Mouse (Mus musculus) neural tube, embryonic 14.5 days (tissue): ENCODE measurements around the gene Exoc3l2. TPM values are rescaled to one million over a fixed set of nuclear protein-coding genes. Genes with fewer than 3 reads are reported as not detected.

ENCODE experiments used
- ATAC-seq: fragments of 200-750 bp; cut with Nextera tagmentation; 2 replicates; pipeline ENCODE4 v1.8.0; 2017; ENCODE audit warnings: low read depth, mild to moderate bottlenecking, moderate TSS enrichment, moderate library complexity
- H3K27ac ChIP-seq: fragments of 300-500 bp; sonication (generic); 2 replicates; pipeline ENCODE4 v1.5.1; 2014; ENCODE audit warnings: low read depth, mild to moderate bottlenecking, control low read depth, low read length, moderate library complexity, mixed read lengths
- H3K27me3 ChIP-seq: fragments of 300-500 bp; sonication (generic); 2 replicates; pipeline ENCODE4 v1.6.1; 2014; ENCODE audit warnings: low read length; ENCODE audit not compliant: control insufficient read depth, insufficient read depth
- H3K36me3 ChIP-seq: fragments of 300-500 bp; sonication (generic); 2 replicates; pipeline ENCODE4 v1.6.1; 2014; ENCODE audit warnings: low read length, mixed read lengths; ENCODE audit not compliant: control insufficient read depth, insufficient read depth
- H3K4me1 ChIP-seq: fragments of 300-500 bp; sonication (generic); 2 replicates; pipeline ENCODE4 v1.6.1; 2014; ENCODE audit warnings: low read length; ENCODE audit not compliant: control insufficient read depth, insufficient read depth
- H3K4me2 ChIP-seq: fragments of 300-500 bp; sonication (generic); 2 replicates; pipeline ENCODE4 v1.6.1; 2014; ENCODE audit warnings: mild to moderate bottlenecking, low read depth, low read length, control low read depth
- H3K4me3 ChIP-seq: fragments of 300-500 bp; sonication (generic); 2 replicates; pipeline ENCODE4 v1.5.1; 2014; ENCODE audit warnings: low read depth, low read length, control low read depth, mixed read lengths
- H3K9ac ChIP-seq: fragments of 300-500 bp; sonication (generic); replicated peaks from 2 replicates; pipeline ENCODE4 v1.6.1; 2014; ENCODE audit warnings: low read depth, mild to moderate bottlenecking, control low read depth, low read length, mixed read lengths
- H3K9me3 ChIP-seq: fragments of 300-500 bp; sonication (generic); 2 replicates; pipeline ENCODE4 v1.6.1; 2016; ENCODE audit warnings: low read length; ENCODE audit not compliant: control insufficient read depth
- WGBS: fragments of 180-500 bp; shearing (Covaris S2); extraction: QIAGEN DNeasy Blood & Tissue Kit; methylation state at CpG from one replicate; pipeline ENCODE4 v1.1.7; 2014; 5-methylcytosine and 5-hydroxymethylcytosine counted together
- polyA plus RNA-seq: library from polyadenylated mRNA; unstranded; fragments of >200 nt; fragmentation: Nextera tagmentation; extraction: Ambion mirVana; gene quantifications from 2 replicates; pipeline ENCODE4 v1.2.1, GENCODE M21; 2014

Exoc3l2 gene
- polyA plus RNA-seq, 1 experiment from 2014 or later: 0.71 TPM

GRCm38 (mm10) chr7:19427999-19428650 is 35.0 kb upstream of the Exoc3l2 start:
- no peaks in the 10 kb centered on the region for H3K9me3 ChIP-seq
- no peaks in the 10 kb centered on the region for H3K4me1 ChIP-seq
- 61% methylated on average over 15 of the region's 15 CpGs for WGBS
- H3K27ac ChIP-seq: no peak overlapping the region
- no peak overlapping the region for H3K4me2 ChIP-seq
- no peak overlapping the region for H3K9ac ChIP-seq
- no peak overlapping the region for H3K4me3 ChIP-seq
- ATAC-seq: no peak
- H3K36me3 ChIP-seq: peaks cover 64% of the 10 kb centered on the region
- no peaks in the 10 kb centered on the region for H3K27me3 ChIP-seq

GRCm38 (mm10) chr7:19429726-19430125 is 33.4 kb upstream of the Exoc3l2 start:
- Histone ChIP-seq H3K9me3 (no peaks in the 10 kb centered on the region), H3K4me2 (no peak overlapping the region), H3K9ac (no peak overlapping the region), H3K36me3 (peaks cover 78% of the 10 kb centered on the region), H3K27ac (no peak overlapping the region), H3K4me1 (no peaks in the 10 kb centered on the region), H3K4me3 (no peak overlapping the region), H3K27me3 (no peaks in the 10 kb centered on the region)
- WGBS: 77% methylated on average over 8 of the region's 8 CpGs
- no peak for ATAC-seq

GRCm38 (mm10) chr7:19430402-19430801 is 32.7 kb upstream of the Exoc3l2 start:
- no peaks in the 10 kb centered on the region for H3K27me3 ChIP-seq

GRCm38 (mm10) chr7:19432475-19432874 is 30.7 kb upstream of the Exoc3l2 start:
- no peak overlapping the region for H3K9ac ChIP-seq
- 100% methylated on average over 2 of the region's 2 CpGs for WGBS
- H3K27ac ChIP-seq: no peak overlapping the region
- no peak for ATAC-seq
- H3K36me3 ChIP-seq: peaks cover 69% of the 10 kb centered on the region
- H3K27me3 ChIP-seq: no peaks in the 10 kb centered on the region
- H3K4me1 ChIP-seq: no peaks in the 10 kb centered on the region
- H3K9me3 ChIP-seq: no peaks in the 10 kb centered on the region
- no peak overlapping the region for H3K4me3 ChIP-seq
- H3K4me2 ChIP-seq: no peak overlapping the region

More at GRCm38 (mm10) chr7:19430402-19430801, 32.7 kb upstream of the Exoc3l2 start:
- Histone ChIP-seq H3K9ac (no peak overlapping the region), H3K27ac (no peak overlapping the region), H3K4me2 (no peak overlapping the region), H3K4me1 (no peaks in the 10 kb centered on the region), H3K36me3 (peaks cover 75% of the 10 kb centered on the region), H3K9me3 (no peaks in the 10 kb centered on the region), H3K4me3 (no peak overlapping the region)
- 94% methylated on average over 6 of the region's 6 CpGs for WGBS
- ATAC-seq: no peak

GRCm38 (mm10) chr7:19436276-19436675 is 26.9 kb upstream of the Exoc3l2 start:
- WGBS: 93% methylated on average over 2 of the region's 2 CpGs
- no peak overlapping the region for H3K4me3 ChIP-seq
- H3K36me3 ChIP-seq: peaks cover 57% of the 10 kb centered on the region
- no peaks in the 10 kb centered on the region for H3K9me3 ChIP-seq
- H3K9ac ChIP-seq: no peak overlapping the region
- H3K4me2 ChIP-seq: no peak overlapping the region
- no peak for ATAC-seq
- no peaks in the 10 kb centered on the region for H3K4me1 ChIP-seq
- no peak overlapping the region for H3K27ac ChIP-seq
- no peaks in the 10 kb centered on the region for H3K27me3 ChIP-seq

- Histone ChIP-seq H3K9ac (no peak overlapping the region), H3K4me1 (no peaks in the 10 kb centered on the region), H3K4me3 (no peak overlapping the region), H3K9me3 (no peaks in the 10 kb centered on the region), H3K27ac (no peak overlapping the region), H3K36me3 (peaks cover 49% of the 10 kb centered on the region), H3K27me3 (no peaks in the 10 kb centered on the region), H3K4me2 (no peak overlapping the region)
- no peak for ATAC-seq
- WGBS: 81% methylated on average over 9 of the region's 9 CpGs
These were observed 26.1 kb upstream of the Exoc3l2 start for GRCm38 (mm10) chr7:19437048-19437447.

GRCm38 (mm10) chr7:19441448-19442091 is 21.6 kb upstream of the Exoc3l2 start:
- no peaks in the 10 kb centered on the region for H3K27me3 ChIP-seq
- no peak overlapping the region for H3K9ac ChIP-seq
- no peak for ATAC-seq
- H3K27ac ChIP-seq: no peak overlapping the region
- WGBS: 80% methylated on average over 9 of the region's 9 CpGs
- H3K4me1 ChIP-seq: no peaks in the 10 kb centered on the region
- no peak overlapping the region for H3K4me3 ChIP-seq
- peaks cover 36% of the 10 kb centered on the region for H3K36me3 ChIP-seq
- no peak overlapping the region for H3K4me2 ChIP-seq
- H3K9me3 ChIP-seq: no peaks in the 10 kb centered on the region

GRCm38 (mm10) chr7:19443344-19443743 is 19.8 kb upstream of the Exoc3l2 start:
- Histone ChIP-seq H3K36me3 (peaks cover 32% of the 10 kb centered on the region), H3K4me1 (no peaks in the 10 kb centered on the region), H3K9me3 (no peaks in the 10 kb centered on the region), H3K27ac (no peak overlapping the region), H3K4me3 (no peak overlapping the region), H3K9ac (no peak overlapping the region), H3K4me2 (no peak overlapping the region), H3K27me3 (no peaks in the 10 kb centered on the region)
- peak; percentile 55; the same call in 1 of the 2 replicates for ATAC-seq
- 43% methylated on average over 3 of the region's 3 CpGs for WGBS

- Histone ChIP-seq H3K4me1 (no peaks in the 10 kb centered on the region), H3K4me2 (no peak overlapping the region), H3K9ac (no peak overlapping the region), H3K36me3 (peaks cover 33% of the 10 kb centered on the region), H3K9me3 (no peaks in the 10 kb centered on the region), H3K4me3 (no peak overlapping the region), H3K27ac (no peak overlapping the region), H3K27me3 (no peaks in the 10 kb centered on the region)
- WGBS: 84% methylated on average over 12 of the region's 12 CpGs
- no peak for ATAC-seq
These were observed 18.3 kb upstream of the Exoc3l2 start for GRCm38 (mm10) chr7:19444801-19445200.
